Mouse (Mus musculus) heart, postnatal 4 days (tissue): ENCODE measurements around the gene Cntnap5a. TPM values are rescaled to one million over a fixed set of nuclear protein-coding genes. Genes with fewer than 3 reads are reported as not detected.

Experiments
- DNase-seq: peaks from one replicate; pipeline ENCODE4 v3.0.0; 2021
- microRNA-seq, 2 experiments: library from miRNA; unstranded; fragments of <30 nt; microRNA quantifications; one replicate each; pipeline ENCODE4 v1.2.0; 2021 to 2022
- total RNA-seq, 2 experiments: library from RNA; stranded (reverse); gene quantifications; 2 replicates each; pipeline ENCODE4 v1.2.3; 2021

The Cntnap5a gene
- total RNA-seq, 2 experiments from 2014 or later = 0.02 TPM; not detected in 1

- no peak for DNase-seq
These were observed 682.2 kb downstream of the Cntnap5a start for GRCm38 (mm10) chr1:116366806-116367205.

- no peak for DNase-seq
These were observed 683.0 kb downstream of the Cntnap5a start for GRCm38 (mm10) chr1:116367572-116367971.

GRCm38 (mm10) chr1:116370817-116371216 is 686.3 kb downstream of the Cntnap5a start:
- DNase-seq = no peak

GRCm38 (mm10) chr1:116373551-116373950 is 689.0 kb downstream of the Cntnap5a start:
- DNase-seq = no peak

- no peak for DNase-seq
These were observed 707.8 kb downstream of the Cntnap5a start for GRCm38 (mm10) chr1:116392390-116392789.

GRCm38 (mm10) chr1:116401996-116402656 is 717.6 kb downstream of the Cntnap5a start:
- DNase-seq = no peak

- no peak for DNase-seq
These were observed 725.3 kb downstream of the Cntnap5a start for GRCm38 (mm10) chr1:116409836-116410235.

- no peak for DNase-seq
These were observed 743.8 kb downstream of the Cntnap5a start for GRCm38 (mm10) chr1:116428396-116428795.

GRCm38 (mm10) chr1:116455115-116455717 is 770.7 kb downstream of the Cntnap5a start:
- no peak for DNase-seq

- DNase-seq = peak; percentile 48
These were observed 793.1 kb downstream of the Cntnap5a start for GRCm38 (mm10) chr1:116477703-116478102.

- no peak for DNase-seq
These were observed 804.4 kb downstream of the Cntnap5a start for GRCm38 (mm10) chr1:116488780-116489569.

GRCm38 (mm10) chr1:116577969-116578666 is 893.6 kb downstream of the Cntnap5a start:
- no peak for DNase-seq

- DNase-seq = no peak
These were observed 931.7 kb downstream of the Cntnap5a start for GRCm38 (mm10) chr1:116616272-116616671.

Small RNAs within 50 kb of the gene (microRNA-seq; reads per million reads assigned to microRNA genes)
- 0 reads per million in 2 experiments for gene Gm23393
